Mouse (Mus musculus) small intestine, adult 2 months (tissue): ENCODE measurements around the gene Gm7682. TPM values are rescaled to one million over a fixed set of nuclear protein-coding genes. Genes with fewer than 3 reads are reported as not detected.
"Not testable (repeated sequence)": the region's sequence is repeated elsewhere in the genome, so short reads cannot be mapped to it uniquely, and the experiment has no call there.

Experiments
- H3K27ac ChIP-seq: fragments of 200-500 bp; 2 replicates; pipeline ENCODE4 v1.5.1; 2012; ENCODE audit warnings: low read depth, low read length, control low read depth, inconsistent platforms; ENCODE audit not compliant: insufficient read depth
- H3K27me3 ChIP-seq: fragments of 200-500 bp; 2 replicates; pipeline ENCODE4 v1.6.1; 2012; ENCODE audit warnings: mild to moderate bottlenecking, moderate library complexity, low read length, inconsistent platforms; ENCODE audit not compliant: control insufficient read depth, insufficient read depth
- H3K36me3 ChIP-seq: fragments of 200-500 bp; 2 replicates; pipeline ENCODE4 v1.6.1; 2012; ENCODE audit warnings: mild to moderate bottlenecking, low read length, control low read depth, inconsistent platforms; ENCODE audit not compliant: control insufficient read depth, insufficient read depth
- H3K4me1 ChIP-seq: fragments of 200-500 bp; 2 replicates; pipeline ENCODE4 v1.6.1; 2012; ENCODE audit warnings: low read length, inconsistent platforms, mixed read lengths; ENCODE audit not compliant: control insufficient read depth, insufficient read depth, insufficient read length
- H3K4me3 ChIP-seq: fragments of 200-500 bp; 2 replicates; pipeline ENCODE4 v1.5.1; 2012; ENCODE audit warnings: low read depth, mild to moderate bottlenecking, control low read depth, inconsistent platforms, low read length, moderate library complexity
- WGBS: fragments of 180-500 bp; shearing (Covaris S2); methylation state at CpG from one replicate; pipeline ENCODE4 v1.1.7; 2018; 5-methylcytosine and 5-hydroxymethylcytosine counted together
- polyA plus RNA-seq: library from polyadenylated mRNA; depleted of rRNA; stranded (reverse); fragments of >200 nt; gene quantifications from 2 replicates; pipeline ENCODE4 v1.2.3, GENCODE M21; 2012; rRNA removed

Gm7682 gene
- polyA plus RNA-seq, result not detected in 2 replicates

GRCm38 (mm10) chr5:94445484-94445883 is at the start of gene Gm7682:
TSS of gene Gm7682 (plus strand) at chr5:94445784.
- not testable (repeated sequence) for H3K27me3 ChIP-seq, H3K27ac ChIP-seq, H3K4me1 ChIP-seq, H3K36me3 ChIP-seq, H3K4me3 ChIP-seq
- no CpG with 5 or more reads among the region's 3 CpGs for WGBS

Other genes with a start within 250 kb of the Gm7682 start
- gene Gm3106, start 227.8 kb upstream of the Gm7682 start, polyA plus RNA-seq, result not detected in 2 replicates
- not detected in 2 replicates for gene A430089I19Rik, start 139.0 kb upstream of the Gm7682 start, polyA plus RNA-seq
- gene Gm6502, start 131.3 kb upstream of the Gm7682 start, polyA plus RNA-seq, result not detected in 2 replicates
- gene AA792892, start 106.0 kb upstream of the Gm7682 start, polyA plus RNA-seq, result not detected in 2 replicates
- not detected in 2 replicates for gene Gm3139, start 80.5 kb downstream of the Gm7682 start, polyA plus RNA-seq
- gene Gm3147, start 170.6 kb downstream of the Gm7682 start, polyA plus RNA-seq, result not detected in 2 replicates
- gene Gm6509, start 178.2 kb downstream of the Gm7682 start, polyA plus RNA-seq, result not detected in 2 replicates
- not detected in 2 replicates for gene Gm6205, start 202.6 kb downstream of the Gm7682 start, polyA plus RNA-seq